In the genomic region with DNA sequence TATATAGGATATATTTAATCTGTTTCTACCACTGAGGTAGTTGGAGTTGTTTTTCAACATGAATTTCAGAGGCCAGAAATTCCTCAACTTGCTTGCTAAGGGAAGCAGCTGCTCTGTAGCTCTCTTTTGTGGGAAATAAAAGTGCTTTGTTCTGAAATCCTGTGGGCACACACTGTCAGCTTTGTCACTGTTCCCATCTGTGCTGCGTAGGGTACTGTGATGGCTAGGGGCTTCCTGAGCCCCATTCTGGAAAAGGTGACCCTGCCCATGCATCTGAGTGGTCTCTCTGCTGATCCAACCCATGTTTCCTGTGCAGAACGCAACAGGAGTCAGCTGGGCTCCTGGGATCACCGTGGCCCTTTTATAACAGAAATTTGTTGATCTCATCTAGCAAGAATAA, we compare ENCODE assay signal across 27 mouse cellular contexts. TPM values are rescaled to one million over a fixed set of nuclear protein-coding genes. Genes with fewer than 3 reads are reported as not detected.
DNase-seq lines count a peak whose midpoint lies in the region; ATAC-seq lines count a peak whose summit lies in the region.
"Had no signal": no experiment of that assay in that cellular context is flagged by ENCODE, and none has a peak within 500 bp of the region (broad histone marks: within the 10 kb centered on the region; RNA-seq: fewer than 3 reads in every experiment).

No protein-coding gene starts in this region.

- H3K9me3 ChIP-seq in heart, embryonic 12.5 days (replicated peaks), result no peaks in the 10 kb centered on the region
- H3K9me3 ChIP-seq: forebrain, embryonic 15.5 days; heart, embryonic 15.5 days; hindbrain, embryonic 10.5 days; liver, embryonic 12.5 days; lung, embryonic 15.5 days; neural tube, embryonic 12.5 days had no signal

- H3K4me3 ChIP-seq in heart, embryonic 12.5 days, result no peak overlapping the region
- H3K4me3 ChIP-seq: erythroblast, embryonic 14.5 days; forebrain, embryonic 15.5 days; heart, embryonic 15.5 days; hindbrain, embryonic 10.5 days; liver, embryonic 12.5 days; lung, embryonic 15.5 days; neural tube, embryonic 12.5 days had no signal

- ATAC-seq in heart, embryonic 12.5 days (ENCODE audit: insufficient number of reproducible peaks, low FRiP score), result no peak
- ATAC-seq: forebrain, embryonic 15.5 days; inflammation-experienced regulatory T-cells, adult 6 months; liver, embryonic 12.5 days; Patski had no signal

- H3K27ac ChIP-seq in heart, embryonic 12.5 days (ENCODE audit: poor library complexity, severe bottlenecking), result no peak overlapping the region
- H3K27ac ChIP-seq: forebrain, embryonic 15.5 days; heart, embryonic 15.5 days; hindbrain, embryonic 10.5 days; liver, embryonic 12.5 days; lung, embryonic 15.5 days; macrophage; neural tube, embryonic 12.5 days had no signal

- 77% methylated on average over 3 of the region's 3 CpGs for WGBS in heart, embryonic 12.5 days

- no peak overlapping the region for H3K4me2 ChIP-seq in heart, embryonic 12.5 days
- H3K4me2 ChIP-seq: forebrain, embryonic 15.5 days; heart, embryonic 15.5 days; liver, embryonic 12.5 days; lung, embryonic 15.5 days; midbrain, embryonic 11.5 days; neural tube, embryonic 12.5 days had no signal

- no peaks in the 10 kb centered on the region for H3K36me3 ChIP-seq in heart, embryonic 12.5 days
- H3K36me3 ChIP-seq: forebrain, embryonic 15.5 days; heart, embryonic 15.5 days; hindbrain, embryonic 10.5 days; liver, embryonic 12.5 days; lung, embryonic 15.5 days; neural tube, embryonic 12.5 days had no signal

- H3K9ac ChIP-seq in heart, embryonic 12.5 days, result no peak overlapping the region
- H3K9ac ChIP-seq: forebrain, embryonic 15.5 days; heart, embryonic 15.5 days; liver, embryonic 12.5 days; lung, embryonic 15.5 days; neural tube, embryonic 12.5 days had no signal

- no peaks in the 10 kb centered on the region for H3K27me3 ChIP-seq in heart, embryonic 12.5 days (replicated peaks)
- H3K27me3 ChIP-seq: forebrain, embryonic 15.5 days; heart, embryonic 15.5 days; liver, embryonic 12.5 days; lung, embryonic 15.5 days; neural tube, embryonic 12.5 days; Patski had no signal

- peaks cover 16% of the 10 kb centered on the region for H3K4me1 ChIP-seq in heart, embryonic 12.5 days (replicated peaks)
- H3K4me1 ChIP-seq: forebrain, embryonic 15.5 days; lung, embryonic 15.5 days had no signal

- peak; percentile 87 for DNase-seq in heart, adult 11 months
- DNase-seq in brain, adult 2 months (ENCODE audit: low read depth, low spot score), result peak; percentile 85
- DNase-seq in layer of hippocampus, adult 11-12 months (ENCODE audit: low spot score), result peak; percentile 70
- DNase-seq in layer of hippocampus, postnatal 36 days, result peak; percentile 65 to 66
- no peak for DNase-seq in gastrocnemius, adult 8-10 months (ENCODE audit: low spot score in 2 of 2)
- DNase-seq in embryo, embryonic 10.5 days (ENCODE audit: low spot score), result no peak
- DNase-seq: adrenal gland, postnatal 25 days; cerebellum, postnatal 14 days; kidney, adult 8-10 months; kidney, postnatal 36 days; thymus, postnatal 4 days had no signal

RNA-seq across cellular contexts. Expression of a gene that starts 9.6 kb away (rescaled TPM):
- 51.8 and 53.1 TPM in 2 replicates for polyA plus RNA-seq in heart, embryonic 12.5 days (2016; fragmentation: Nextera tagmentation; extraction: Ambion mirVana)
- total RNA-seq in layer of hippocampus, postnatal 36 days (2021), result 10 to 100 TPM; 28.3 to 28.8 TPM
- total RNA-seq in gastrocnemius, adult 8-10 months (2022), result 100 to 1,000 TPM in 2 of 4 experiments, 10 to 100 TPM in 2; 97.9 to 127 (median 108) TPM

RNA-seq across cellular contexts. Expression of a gene that starts 40.2 kb away (rescaled TPM):
- polyA plus RNA-seq in heart, embryonic 12.5 days (2016; fragmentation: Nextera tagmentation; extraction: Ambion mirVana), result 0.06 and 0.23 TPM in 2 replicates
- total RNA-seq in layer of hippocampus, postnatal 36 days (2021), result under 1 TPM; 0.22 to 0.28 TPM
- 1 to 10 TPM in 2 of 4 experiments, under 1 TPM in 2; 0.46 to 2.0 (median 1.2) TPM for total RNA-seq in gastrocnemius, adult 8-10 months (2022)
- total RNA-seq: monocyte, adult 5-6 weeks had no signal
- polyA plus RNA-seq: C2C12; erythroblast, embryonic 14.5 days; hindbrain, embryonic 10.5 days; inflammation-experienced regulatory T-cells, adult 6 months; liver, embryonic 12.5 days; macrophage; midbrain, embryonic 11.5 days; neural tube, embryonic 12.5 days; Patski had no signal

RNA-seq across cellular contexts. Expression of a gene that starts 45.5 kb away (rescaled TPM):
- polyA plus RNA-seq in heart, embryonic 12.5 days (2016; fragmentation: Nextera tagmentation; extraction: Ambion mirVana), result not detected in 2 replicates
- total RNA-seq in layer of hippocampus, postnatal 36 days (2021), result not detected
- total RNA-seq in gastrocnemius, adult 8-10 months (2022), result not detected
- total RNA-seq: adrenal gland, postnatal 25 days had no signal
- polyA plus RNA-seq: C2C12; embryonic facial prominence, embryonic 11.5 days; erythroblast, embryonic 14.5 days; forebrain, embryonic 15.5 days; heart, embryonic 15.5 days; hindbrain, embryonic 10.5 days; inflammation-experienced regulatory T-cells, adult 6 months; limb, embryonic 11.5 days; liver, embryonic 12.5 days; macrophage; midbrain, embryonic 11.5 days; neural tube, embryonic 12.5 days; Patski had no signal

Comparison
In these comparisons a context has a peak if more than half of its experiments do, and no peak if none do; other contexts are left out.
1. DNase-seq: peak in heart, adult 11 months (single experiment), brain, adult 2 months (single experiment), layer of hippocampus, adult 11-12 months (single experiment) and layer of hippocampus, postnatal 36 days (2 of 2); none in gastrocnemius, adult 8-10 months (0 of 2) and embryo, embryonic 10.5 days (single experiment).